Mouse (Mus musculus) intestine, embryonic 15.5 days (tissue): Measurements from ENCODE around the gene Zc3h18. TPM values are rescaled to one million over a fixed set of nuclear protein-coding genes. Genes with fewer than 3 reads are reported as not detected.

Source experiments
- ATAC-seq: fragments of 200-750 bp; cut with Nextera tagmentation; 2 replicates; pipeline ENCODE4 v1.8.0; 2017; ENCODE audit warnings: moderate TSS enrichment, moderate library complexity
- H3K27ac ChIP-seq: fragments of 300-500 bp; sonication (generic); 2 replicates; pipeline ENCODE4 v1.5.1; 2015; ENCODE audit warnings: mild to moderate bottlenecking, inconsistent platforms
- H3K27me3 ChIP-seq: fragments of 300-500 bp; sonication (generic); replicated peaks from 2 replicates; pipeline ENCODE4 v1.6.1; 2015; ENCODE audit warnings: inconsistent platforms
- H3K36me3 ChIP-seq: fragments of 300-500 bp; sonication (generic); 2 replicates; pipeline ENCODE4 v1.6.1; 2015; ENCODE audit warnings: inconsistent platforms
- H3K4me1 ChIP-seq: fragments of 300-500 bp; sonication (generic); replicated peaks from 2 replicates; pipeline ENCODE4 v1.6.1; 2015; ENCODE audit warnings: inconsistent platforms
- H3K4me2 ChIP-seq: fragments of 300-500 bp; sonication (generic); replicated peaks from 2 replicates; pipeline ENCODE4 v1.6.1; 2015; ENCODE audit warnings: mild to moderate bottlenecking, inconsistent platforms
- H3K4me3 ChIP-seq: fragments of 300-500 bp; sonication (generic); replicated peaks from 2 replicates; pipeline ENCODE4 v1.5.1; 2015; ENCODE audit warnings: inconsistent platforms
- H3K9ac ChIP-seq: fragments of 300-500 bp; sonication (generic); 2 replicates; pipeline ENCODE4 v1.6.1; 2015; ENCODE audit warnings: inconsistent platforms
- H3K9me3 ChIP-seq: fragments of 300-500 bp; sonication (generic); 2 replicates; pipeline ENCODE4 v1.6.1; 2016; ENCODE audit warnings: inconsistent platforms
- WGBS: fragments of 180-500 bp; shearing (Covaris S2); methylation state at CpG from one replicate; pipeline ENCODE4 v1.1.7; 2015; 5-methylcytosine and 5-hydroxymethylcytosine counted together
- polyA plus RNA-seq: library from polyadenylated mRNA; unstranded; fragments of >200 nt; fragmentation: Nextera tagmentation; extraction: Ambion mirVana; gene quantifications from 2 replicates; pipeline ENCODE4 v1.2.1, GENCODE M21; 2015

The Zc3h18 gene
- polyA plus RNA-seq, result 53.9 and 54.0 TPM in 2 replicates

DNA sequence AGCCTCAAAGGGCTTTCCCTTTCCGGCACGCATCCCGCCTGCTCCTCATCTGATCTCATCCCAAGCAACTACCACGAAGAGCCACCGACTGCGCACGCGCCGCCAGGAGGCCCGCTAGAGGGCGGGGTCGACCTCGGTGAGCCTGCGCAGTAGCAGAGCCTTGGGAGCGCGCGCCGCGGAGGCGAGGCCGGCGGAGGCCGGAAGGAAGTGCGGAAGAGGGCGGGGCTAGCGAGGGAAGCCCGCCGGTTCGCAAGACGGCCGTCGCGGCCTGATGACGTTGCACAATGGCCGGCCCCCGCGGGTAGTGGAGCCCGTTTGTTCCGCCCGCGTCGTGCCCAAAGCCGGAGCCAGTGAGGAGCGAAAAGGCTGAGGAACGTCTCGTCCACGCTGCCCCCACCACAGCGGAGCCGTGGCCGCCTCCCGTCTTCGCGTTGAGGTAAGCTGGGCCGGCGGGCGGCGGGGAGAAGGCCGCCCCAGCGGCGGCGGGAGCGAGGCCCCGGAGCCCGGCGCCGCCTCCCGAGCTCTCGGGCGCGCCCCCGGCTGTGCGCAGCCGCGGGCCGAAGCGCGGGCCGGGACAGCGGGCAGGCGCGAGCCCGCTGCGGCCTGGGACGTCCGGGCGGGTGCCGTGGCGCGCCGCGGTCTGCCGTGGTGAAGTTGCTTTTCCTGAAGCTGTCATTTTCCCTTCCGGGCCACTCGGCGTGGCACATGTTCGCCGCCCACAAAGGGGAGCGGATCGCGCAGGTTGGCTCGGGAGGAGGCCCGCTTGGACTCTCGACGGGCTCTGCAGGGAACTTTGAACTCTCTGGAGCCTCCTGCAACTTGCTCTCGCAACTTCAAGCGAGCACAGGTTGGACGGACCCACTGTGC lies at the start of gene Zc3h18:
Gene Zc3h18 (plus strand): TSS at position 245 of the 867 bp plus-strand sequence.
- under 1% methylated on average over 91 of the region's 107 CpGs for WGBS
- peak; percentile 96 for ATAC-seq
- Histone ChIP-seq H3K4me1 (peaks cover 16% of the 10 kb centered on the region), H3K27me3 (no peaks in the 10 kb centered on the region), H3K36me3 (peaks cover 6% of the 10 kb centered on the region), H3K4me3 (peak within 1 kb of the TSS; percentile 92), H3K9ac (peak within 1 kb of the TSS; percentile 84), H3K9me3 (no peaks in the 10 kb centered on the region), H3K4me2 (peak within 1 kb of the TSS; percentile 71), H3K27ac (peak within 1 kb of the TSS; percentile 97)

DNA sequence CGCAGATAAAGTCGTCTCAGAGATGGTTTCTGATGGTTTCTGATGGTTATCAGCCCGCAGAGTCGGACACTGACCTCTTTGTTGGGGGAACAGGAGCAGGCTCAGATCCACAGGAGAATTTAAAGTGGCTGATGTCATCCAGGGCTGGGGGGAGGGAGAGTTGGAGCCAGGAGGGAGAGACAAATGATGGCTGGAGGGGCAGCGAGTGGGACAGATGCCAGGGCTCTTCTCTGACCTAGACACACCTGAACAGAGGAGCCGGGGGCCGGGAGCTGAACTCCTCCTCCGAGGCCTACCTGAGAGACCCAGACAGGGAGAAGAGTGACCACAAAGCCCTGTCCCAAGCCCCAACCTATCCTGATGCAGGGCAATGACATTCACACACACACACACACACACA lies 47.3 kb upstream of the Zc3h18 start:
- no peak overlapping the region for H3K27ac ChIP-seq
- H3K4me2 ChIP-seq, result no peak overlapping the region
- peaks cover 58% of the 10 kb centered on the region for H3K4me1 ChIP-seq

DNA sequence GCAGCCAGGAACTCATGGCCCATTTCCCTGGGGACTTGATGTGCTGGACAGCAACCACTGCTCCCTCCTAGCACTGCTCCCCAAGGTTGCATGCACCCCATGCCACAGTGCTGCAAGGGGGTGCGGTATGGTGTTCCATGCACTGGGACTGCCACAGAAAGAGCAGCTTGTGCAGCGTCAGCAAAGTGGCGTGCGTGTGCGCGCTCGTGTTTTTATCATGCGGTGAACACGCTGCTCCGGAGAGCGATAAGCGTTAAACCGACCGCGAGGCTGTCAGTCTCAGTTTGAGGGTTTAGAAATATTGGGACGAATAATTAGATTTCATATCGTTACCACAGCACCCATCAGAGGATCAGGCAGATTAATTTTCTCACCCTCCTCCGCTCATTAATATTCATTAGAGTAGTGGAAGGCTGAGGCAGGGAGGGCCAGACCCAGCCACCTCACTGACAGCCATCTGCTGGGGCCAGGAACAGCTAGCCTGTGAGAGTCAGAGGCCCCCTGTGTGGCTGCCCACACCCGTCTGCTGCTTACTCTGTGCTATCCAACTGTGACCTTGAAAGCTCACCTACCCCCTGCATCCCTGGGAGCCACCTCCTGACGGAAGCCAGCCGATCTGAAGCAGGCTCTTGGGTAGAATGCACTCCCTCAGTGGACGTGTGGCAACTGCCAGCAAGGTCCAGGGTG lies 46.7 kb upstream of the Zc3h18 start:
- no peak overlapping the region for H3K4me2 ChIP-seq
- no peak overlapping the region for H3K4me3 ChIP-seq
- H3K4me1 ChIP-seq, result peaks cover 52% of the 10 kb centered on the region
- H3K36me3 ChIP-seq, result peaks cover 11% of the 10 kb centered on the region
- peak; percentile 54 for ATAC-seq
- H3K9ac ChIP-seq, result no peak overlapping the region
- no peaks in the 10 kb centered on the region; the same call in 1 of the 2 replicates for H3K27me3 ChIP-seq
- 79% methylated on average over 22 of the region's 22 CpGs for WGBS
- H3K9me3 ChIP-seq, result no peaks in the 10 kb centered on the region
- peak overlapping the region; percentile 73 for H3K27ac ChIP-seq

More for the DNA sequence above, 47.3 kb upstream of the Zc3h18 start:
- Histone ChIP-seq H3K4me3 (no peak overlapping the region), H3K9ac (no peak overlapping the region), H3K9me3 (no peaks in the 10 kb centered on the region), H3K36me3 (peaks cover 5% of the 10 kb centered on the region; the same call in 1 of the 2 replicates), H3K27me3 (no peaks in the 10 kb centered on the region; the same call in 1 of the 2 replicates)
- WGBS, result 64% methylated on average over 8 of the region's 8 CpGs
- no peak for ATAC-seq

DNA sequence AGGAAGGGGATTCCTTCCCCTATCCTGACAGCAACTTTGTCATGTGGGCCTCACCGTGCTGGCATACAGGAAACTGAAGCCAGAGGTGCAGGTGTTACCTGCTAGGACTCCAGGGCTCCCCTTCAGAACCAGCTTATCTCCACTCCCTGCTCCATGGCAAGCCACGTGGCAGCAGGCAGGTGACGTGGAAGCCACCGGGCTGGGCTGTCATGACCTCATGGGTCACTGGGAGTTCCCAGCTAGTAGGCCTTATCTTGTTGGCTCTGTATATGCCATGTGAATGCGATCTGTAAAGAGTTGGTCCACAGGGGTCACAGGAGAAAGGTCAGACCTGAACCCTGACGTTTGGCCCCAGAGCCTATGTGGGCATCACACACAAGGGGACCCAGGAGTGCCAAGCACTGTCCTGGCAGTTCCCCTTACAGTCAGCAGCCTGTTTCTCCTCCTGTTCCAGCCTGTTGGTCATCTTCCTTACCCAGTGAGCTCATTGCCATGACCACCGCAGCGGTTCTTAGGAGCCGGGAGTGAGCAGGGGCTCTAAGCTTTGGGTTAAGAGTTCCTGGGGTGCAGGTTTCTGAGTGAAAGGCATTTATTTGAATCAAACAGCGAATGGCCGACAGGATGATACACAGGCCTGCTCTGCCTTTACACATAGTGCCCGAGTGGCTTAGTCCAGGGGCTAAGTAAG lies 45.8 kb upstream of the Zc3h18 start:
- no peak overlapping the region for H3K4me3 ChIP-seq
- peak overlapping the region; percentile 73 for H3K27ac ChIP-seq
- peak; percentile 73 for ATAC-seq
- 77% methylated on average over 12 of the region's 12 CpGs for WGBS
- H3K9ac ChIP-seq, result no peak overlapping the region
- H3K36me3 ChIP-seq, result peaks cover 20% of the 10 kb centered on the region
- no peaks in the 10 kb centered on the region for H3K9me3 ChIP-seq
- H3K27me3 ChIP-seq, result peaks cover 5% of the 10 kb centered on the region
- H3K4me1 ChIP-seq, result peaks cover 44% of the 10 kb centered on the region
- H3K4me2 ChIP-seq, result no peak overlapping the region

DNA sequence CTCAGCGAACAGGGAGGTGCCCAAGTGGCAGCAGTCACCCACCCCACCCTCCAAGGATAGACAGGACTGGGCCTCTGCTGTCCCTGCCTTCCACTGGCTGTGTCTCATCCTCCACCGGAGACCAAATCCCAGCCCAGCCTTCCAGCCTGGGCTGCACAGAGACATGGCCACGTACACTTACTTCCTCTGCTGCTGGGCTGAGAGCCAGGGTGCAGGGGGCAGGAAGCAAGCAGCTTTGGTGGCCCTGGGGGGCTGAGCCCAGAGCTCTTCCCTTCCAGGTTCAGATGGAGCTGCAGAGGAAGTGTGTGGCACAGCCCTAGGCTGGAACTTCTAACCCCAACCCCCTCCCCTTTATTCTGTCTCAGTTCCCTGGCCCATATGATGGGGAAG lies 45.3 kb upstream of the Zc3h18 start:
- no peaks in the 10 kb centered on the region for H3K9me3 ChIP-seq
- H3K27me3 ChIP-seq, result peaks cover 8% of the 10 kb centered on the region
- peak overlapping the region; percentile 73 for H3K27ac ChIP-seq
- ATAC-seq, result peak; percentile 6; the same call in 1 of the 2 replicates
- WGBS, result 54% methylated on average over 3 of the region's 3 CpGs
- H3K4me2 ChIP-seq, result no peak overlapping the region
- no peak overlapping the region for H3K9ac ChIP-seq
- peaks cover 25% of the 10 kb centered on the region for H3K36me3 ChIP-seq
- no peak overlapping the region for H3K4me3 ChIP-seq
- peaks cover 39% of the 10 kb centered on the region for H3K4me1 ChIP-seq

DNA sequence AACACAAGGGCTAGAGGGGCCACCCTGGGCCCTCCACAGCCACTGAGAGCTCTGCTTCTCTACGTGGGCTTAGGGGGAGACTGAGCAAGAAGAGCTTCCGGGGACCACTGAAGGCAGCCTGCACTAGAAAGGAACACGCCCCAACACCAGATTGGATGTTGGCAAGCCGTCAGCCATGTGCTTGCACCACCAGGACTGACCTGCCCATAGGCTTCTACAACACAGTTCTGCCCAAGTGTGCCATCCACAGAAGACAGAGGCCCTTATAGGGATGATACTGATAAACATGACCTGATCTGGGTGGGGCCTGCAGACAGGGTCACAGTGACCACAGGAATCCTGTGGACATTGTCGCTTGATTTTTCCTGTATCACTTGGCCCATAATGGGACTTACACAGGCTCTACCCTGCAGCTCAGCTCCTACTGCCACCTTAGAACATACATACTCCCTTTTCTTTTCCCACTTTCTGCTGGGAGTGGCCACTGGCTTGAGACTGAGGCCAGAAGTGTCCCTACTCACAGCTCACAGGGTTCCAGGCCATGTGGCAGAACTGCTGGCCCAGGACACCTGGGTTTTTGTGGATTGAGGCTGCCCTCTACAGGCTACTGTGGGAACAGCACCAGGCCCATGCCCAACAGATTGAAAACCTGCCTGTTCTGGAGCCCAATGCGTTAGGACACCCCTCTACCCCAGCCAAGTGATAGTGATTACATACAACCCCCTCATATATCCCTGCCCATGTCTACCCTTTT lies 43.5 kb upstream of the Zc3h18 start:
- H3K27me3 ChIP-seq, result peaks cover 25% of the 10 kb centered on the region
- ATAC-seq, result peak; percentile 27; the same call in 1 of the 2 replicates
- 65% methylated on average over 6 of the region's 6 CpGs for WGBS
- H3K27ac ChIP-seq, result no peak overlapping the region
- no peak overlapping the region for H3K9ac ChIP-seq
- H3K4me1 ChIP-seq, result peaks cover 33% of the 10 kb centered on the region
- no peak overlapping the region for H3K4me2 ChIP-seq
- H3K9me3 ChIP-seq, result no peaks in the 10 kb centered on the region
- H3K36me3 ChIP-seq, result peaks cover 39% of the 10 kb centered on the region
- H3K4me3 ChIP-seq, result no peak overlapping the region

DNA sequence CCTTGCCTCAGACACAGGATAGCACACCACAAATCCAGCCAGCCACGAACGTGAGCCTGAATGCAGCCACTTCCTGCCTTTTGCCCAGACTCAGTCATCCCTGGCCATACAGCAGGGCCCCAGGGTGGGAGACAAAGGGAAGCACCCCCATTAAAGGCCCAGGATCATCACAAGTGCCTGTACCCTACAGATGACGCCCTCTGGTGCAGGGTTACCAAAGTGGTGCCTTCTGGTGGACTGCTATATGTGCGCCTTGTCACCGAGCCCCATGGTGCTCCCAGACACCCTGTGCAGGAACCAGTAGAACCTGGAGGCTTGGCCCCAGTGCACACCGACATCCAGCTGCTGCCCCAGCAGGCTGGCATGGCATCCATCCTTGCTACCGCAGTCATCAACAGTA lies 42.9 kb upstream of the Zc3h18 start:
- peaks cover 33% of the 10 kb centered on the region for H3K4me1 ChIP-seq
- WGBS, result 88% methylated on average over 7 of the region's 7 CpGs
- no peak overlapping the region for H3K9ac ChIP-seq
- H3K9me3 ChIP-seq, result no peaks in the 10 kb centered on the region
- peaks cover 39% of the 10 kb centered on the region for H3K36me3 ChIP-seq
- no peak overlapping the region for H3K4me3 ChIP-seq
- peaks cover 25% of the 10 kb centered on the region for H3K27me3 ChIP-seq
- H3K4me2 ChIP-seq, result no peak overlapping the region
- H3K27ac ChIP-seq, result no peak overlapping the region
- no peak for ATAC-seq

DNA sequence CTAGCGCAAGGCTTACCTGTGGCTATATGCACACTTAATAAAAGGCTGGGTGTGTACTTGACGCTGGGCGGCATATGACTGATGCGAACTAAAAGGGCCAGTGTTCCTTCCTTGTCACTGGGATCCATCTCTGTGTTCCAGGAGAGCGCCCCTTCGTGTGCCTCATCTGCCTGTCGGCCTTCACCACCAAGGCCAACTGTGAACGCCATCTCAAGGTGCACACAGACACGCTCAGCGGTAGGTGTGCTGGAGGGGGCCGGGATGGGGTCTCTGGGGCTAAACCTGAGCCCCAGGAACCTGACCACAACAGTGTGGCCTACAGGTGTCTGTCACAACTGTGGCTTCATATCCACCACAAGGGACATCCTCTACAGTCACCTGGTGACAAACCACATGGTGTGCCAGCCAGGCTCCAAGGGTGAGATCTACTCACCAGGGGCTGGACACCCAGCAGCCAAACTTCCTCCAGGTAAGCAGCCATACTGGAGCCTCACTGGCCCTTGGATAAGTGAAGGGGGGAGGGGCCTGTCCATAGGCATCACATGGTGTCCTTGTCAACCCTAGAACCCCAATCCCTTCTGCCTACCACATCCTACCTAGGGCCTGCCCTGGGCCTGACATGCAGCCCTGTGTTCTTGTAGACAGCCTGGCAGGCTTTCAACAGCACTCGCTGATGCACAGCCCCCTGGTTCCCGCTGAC lies 41.5 kb upstream of the Zc3h18 start:
- WGBS, result 90% methylated on average over 13 of the region's 13 CpGs

DNA sequence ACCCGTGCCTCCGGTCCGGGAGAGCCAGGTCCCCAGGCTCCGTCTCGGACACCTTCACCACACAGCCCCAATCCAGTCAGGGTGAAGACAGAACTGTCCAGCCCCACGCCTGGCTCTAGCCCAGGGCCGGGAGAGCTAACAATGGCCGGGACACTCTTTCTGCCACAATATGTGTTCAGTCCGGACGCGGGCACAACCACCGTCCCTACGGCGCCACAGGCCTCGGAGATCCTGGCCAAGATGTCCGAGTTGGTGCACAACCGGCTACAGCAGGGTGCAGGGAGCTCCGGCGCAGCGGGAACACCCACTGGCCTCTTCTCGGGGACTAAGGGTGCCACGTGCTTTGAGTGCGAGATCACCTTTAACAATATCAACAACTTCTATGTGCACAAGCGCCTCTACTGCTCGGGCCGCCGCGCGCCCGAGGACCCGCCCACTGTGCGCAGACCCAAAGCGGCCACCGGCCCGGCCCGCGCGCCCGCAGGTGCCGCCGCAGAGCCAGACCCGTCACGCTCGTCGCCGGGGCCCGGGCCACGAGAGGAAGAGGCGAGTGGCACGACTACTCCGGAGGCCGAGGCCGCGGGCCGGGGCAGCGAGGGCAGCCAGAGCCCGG lies 40.7 kb upstream of the Zc3h18 start:
- peak overlapping the region; percentile 89 for H3K4me2 ChIP-seq
- peaks cover 39% of the 10 kb centered on the region for H3K36me3 ChIP-seq
- H3K27me3 ChIP-seq, result peaks cover 25% of the 10 kb centered on the region
- H3K9ac ChIP-seq, result 0 out of 2 replicates have a peak overlapping the region, but pooled peaks have one; percentile 34
- H3K4me1 ChIP-seq, result peaks cover 15% of the 10 kb centered on the region
- H3K4me3 ChIP-seq, result peak overlapping the region; percentile 48
- WGBS, result 31% methylated on average over 57 of the region's 57 CpGs
- peak; percentile 5; the same call in 1 of the 2 replicates for ATAC-seq
- H3K9me3 ChIP-seq, result no peaks in the 10 kb centered on the region
- no peak overlapping the region for H3K27ac ChIP-seq

More for the DNA sequence above, 41.5 kb upstream of the Zc3h18 start:
- no peak overlapping the region for H3K4me3 ChIP-seq
- H3K4me1 ChIP-seq, result peaks cover 22% of the 10 kb centered on the region
- 0 out of 2 replicates have a peak overlapping the region, but pooled peaks have one; percentile 89 for H3K4me2 ChIP-seq
- peaks cover 25% of the 10 kb centered on the region for H3K27me3 ChIP-seq
- H3K36me3 ChIP-seq, result peaks cover 39% of the 10 kb centered on the region
- ATAC-seq, result no peak
- no peaks in the 10 kb centered on the region for H3K9me3 ChIP-seq
- H3K9ac ChIP-seq, result no peak overlapping the region
- no peak overlapping the region for H3K27ac ChIP-seq

DNA sequence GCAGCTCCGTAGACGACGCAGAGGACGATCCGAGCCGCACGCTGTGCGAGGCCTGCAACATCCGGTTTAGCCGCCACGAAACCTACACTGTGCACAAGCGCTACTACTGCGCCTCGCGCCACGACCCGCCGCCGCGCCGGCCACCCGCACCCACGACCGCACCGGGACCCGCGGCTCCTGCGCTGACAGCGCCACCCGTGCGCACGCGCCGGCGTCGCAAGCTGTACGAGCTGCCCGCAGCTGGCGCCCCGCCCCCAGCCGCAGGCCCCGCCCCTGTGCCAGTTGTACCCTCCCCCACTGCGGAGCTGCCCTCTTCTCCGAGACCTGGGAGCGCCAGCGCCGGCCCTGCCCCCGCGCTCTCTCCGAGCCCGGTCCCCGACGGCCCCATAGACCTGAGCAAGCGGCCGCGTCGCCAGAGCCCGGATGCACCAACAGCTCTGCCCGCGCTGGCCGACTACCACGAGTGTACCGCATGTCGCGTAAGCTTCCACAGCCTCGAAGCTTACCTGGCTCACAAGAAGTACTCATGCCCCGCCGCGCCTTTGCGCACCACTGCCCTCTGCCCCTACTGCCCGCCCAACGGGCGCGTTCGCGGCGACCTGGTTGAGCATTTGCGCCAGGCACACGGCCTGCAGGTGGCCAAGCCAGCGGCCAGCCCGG lies 40.0 kb upstream of the Zc3h18 start:
- no peaks in the 10 kb centered on the region for H3K9me3 ChIP-seq
- ATAC-seq, result peak; percentile 50
- H3K9ac ChIP-seq, result 0 out of 2 replicates have a peak overlapping the region, but pooled peaks have one; percentile 34
- peak overlapping the region; percentile 89 for H3K4me2 ChIP-seq
- peaks cover 39% of the 10 kb centered on the region for H3K36me3 ChIP-seq
- peaks cover 25% of the 10 kb centered on the region for H3K27me3 ChIP-seq
- peak overlapping the region; percentile 48 for H3K4me3 ChIP-seq
- no peak overlapping the region for H3K27ac ChIP-seq
- WGBS, result 31% methylated on average over 81 of the region's 81 CpGs
- peaks cover 9% of the 10 kb centered on the region for H3K4me1 ChIP-seq
